Mouse (Mus musculus) thymus, postnatal 36 days (tissue): ENCODE data around the gene Nedd8.

Experiments
- DNase-seq, 2 experiments: peaks; one replicate each; pipeline ENCODE4 v3.0.0; 2022; ENCODE audit warnings: mixed read lengths in 2 of 2

Gene Nedd8

DNA sequence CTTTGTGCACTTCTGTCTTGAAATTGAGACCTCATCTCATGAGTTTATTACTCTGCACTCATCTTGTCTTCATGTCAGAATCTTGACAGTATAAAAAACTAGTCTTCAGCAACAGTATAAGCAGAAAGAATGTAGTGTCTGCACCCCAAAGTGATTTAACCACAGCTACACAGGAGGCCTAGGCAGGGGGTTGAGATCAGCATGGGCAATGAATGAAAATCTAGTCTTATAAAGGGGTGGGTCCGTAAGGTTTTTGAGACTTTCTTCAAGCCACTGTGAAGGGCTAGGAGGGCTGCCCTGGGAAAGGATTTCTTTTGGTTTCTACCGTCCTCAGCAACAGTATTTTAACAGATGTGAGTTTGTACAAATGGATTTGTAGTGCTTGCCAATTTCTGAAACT, 11.3 kb downstream of the Nedd8 start:
- DNase-seq = no peak

DNA sequence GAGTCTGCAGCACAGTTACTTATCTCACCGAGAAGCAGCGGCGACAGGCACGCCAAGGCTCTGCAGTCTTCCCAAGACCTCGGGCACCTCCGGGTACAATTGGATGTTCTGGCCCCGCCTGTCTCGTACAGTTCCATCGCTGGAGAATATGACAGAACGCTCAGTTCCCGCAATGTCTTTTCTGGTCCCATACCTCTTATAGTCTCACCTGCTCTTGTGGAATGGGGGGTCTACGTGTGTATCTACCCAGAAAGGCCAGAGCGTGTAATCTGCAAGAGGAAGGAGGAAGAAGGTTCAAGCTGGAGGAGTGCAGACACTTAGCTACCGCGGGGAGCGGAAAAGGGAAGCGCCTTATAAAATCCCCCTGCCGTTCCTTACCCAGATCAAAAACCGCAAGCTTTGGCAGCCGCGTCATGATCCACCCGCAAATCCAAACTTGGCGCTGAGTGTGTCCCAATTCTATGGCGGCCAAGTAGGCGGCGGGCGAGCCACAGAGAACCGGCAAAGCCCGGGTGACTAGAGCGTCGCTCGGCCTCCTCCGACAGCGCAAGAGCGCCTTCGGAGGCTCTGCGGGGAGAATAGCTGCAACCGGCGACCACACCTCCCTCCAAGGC, 11.9 kb downstream of the Nedd8 start, which contains the start of gene Mdp1:
TSS of gene Mdp1 (minus strand) at position 549 of the 614 bp plus-strand sequence.
- DNase-seq = peak; percentile 73 to 78

DNA sequence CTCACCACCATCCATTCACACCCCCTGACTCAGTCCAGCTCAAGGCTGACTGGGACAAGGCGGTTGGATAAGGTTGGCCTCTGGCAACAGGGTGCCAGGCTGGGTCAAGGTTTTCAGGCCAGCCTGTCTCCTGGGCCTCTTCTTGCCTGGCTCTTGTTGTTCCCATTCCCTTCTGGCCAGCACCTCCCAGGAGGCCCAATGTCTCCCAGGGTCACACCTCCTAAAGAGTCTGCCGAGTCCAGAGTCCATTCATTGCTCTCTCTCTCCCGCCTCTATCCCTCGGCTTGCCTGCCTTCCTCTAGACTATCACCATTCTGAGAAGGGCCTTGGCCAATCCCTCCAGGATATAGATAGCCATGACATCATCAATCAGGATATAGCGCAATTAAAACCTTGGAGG, 13.9 kb downstream of the Nedd8 start:
- no peak for DNase-seq

DNA sequence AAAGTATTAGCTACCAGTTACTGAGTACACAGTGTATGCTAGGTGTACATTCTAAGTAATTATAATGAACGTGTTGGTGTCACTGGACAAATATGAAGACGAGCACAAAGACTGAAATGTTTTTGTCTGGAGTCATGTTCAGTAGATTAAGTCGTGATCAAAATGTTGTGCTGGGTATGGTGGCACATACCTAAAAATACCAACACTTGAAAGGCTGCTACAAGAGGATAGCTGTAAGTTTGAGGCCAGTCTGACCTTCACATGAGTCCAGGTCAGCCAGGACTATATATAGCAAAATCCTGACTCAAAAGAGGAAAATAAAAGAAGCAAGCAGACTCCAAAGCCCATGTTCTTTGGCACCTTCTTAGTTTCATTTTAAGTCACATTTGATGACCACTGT, 15.0 kb downstream of the Nedd8 start:
- no peak for DNase-seq

DNA sequence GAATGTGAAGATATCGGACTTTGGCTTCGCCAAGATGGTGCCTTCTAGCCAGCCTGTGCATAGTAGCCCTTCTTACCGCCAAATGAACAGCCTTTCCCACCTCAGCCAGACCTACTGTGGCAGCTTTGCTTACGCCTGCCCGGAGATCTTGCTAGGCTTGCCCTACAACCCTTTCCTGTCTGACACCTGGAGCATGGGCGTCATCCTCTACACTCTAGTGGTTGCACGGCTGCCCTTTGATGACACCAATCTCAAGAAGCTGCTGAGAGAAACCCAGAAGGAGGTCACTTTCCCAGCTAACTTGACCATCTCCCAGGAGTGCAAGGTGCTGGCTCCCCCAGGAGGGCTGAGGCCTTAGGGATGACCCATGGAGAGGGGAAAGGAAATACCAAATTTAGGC, 20.4 kb downstream of the Nedd8 start:
- DNase-seq = peak; percentile 32 to 59

DNA sequence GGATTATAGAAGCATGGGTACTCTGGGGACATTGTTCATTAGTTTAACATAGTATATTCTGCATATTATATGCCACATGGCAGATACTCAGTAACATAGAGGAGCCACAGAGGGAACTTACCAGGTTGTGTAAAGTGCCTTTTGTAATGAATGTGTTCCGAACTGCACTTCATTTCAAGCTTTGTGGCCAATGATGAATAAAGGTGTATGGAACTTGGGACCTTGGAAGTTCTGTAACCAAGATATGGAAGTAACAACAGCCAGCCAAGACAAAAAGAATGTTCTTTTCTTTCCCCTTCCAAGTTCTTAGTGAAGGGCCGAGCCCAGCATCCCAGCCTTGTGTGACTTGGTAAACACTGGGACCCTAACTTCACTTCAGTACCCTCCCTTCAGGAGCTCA, 22.0 kb downstream of the Nedd8 start, which contains the start of gene Tssk4:
TSS of gene Tssk4 (plus strand) at position 301 of the 400 bp plus-strand sequence.
- no peak for DNase-seq

DNA sequence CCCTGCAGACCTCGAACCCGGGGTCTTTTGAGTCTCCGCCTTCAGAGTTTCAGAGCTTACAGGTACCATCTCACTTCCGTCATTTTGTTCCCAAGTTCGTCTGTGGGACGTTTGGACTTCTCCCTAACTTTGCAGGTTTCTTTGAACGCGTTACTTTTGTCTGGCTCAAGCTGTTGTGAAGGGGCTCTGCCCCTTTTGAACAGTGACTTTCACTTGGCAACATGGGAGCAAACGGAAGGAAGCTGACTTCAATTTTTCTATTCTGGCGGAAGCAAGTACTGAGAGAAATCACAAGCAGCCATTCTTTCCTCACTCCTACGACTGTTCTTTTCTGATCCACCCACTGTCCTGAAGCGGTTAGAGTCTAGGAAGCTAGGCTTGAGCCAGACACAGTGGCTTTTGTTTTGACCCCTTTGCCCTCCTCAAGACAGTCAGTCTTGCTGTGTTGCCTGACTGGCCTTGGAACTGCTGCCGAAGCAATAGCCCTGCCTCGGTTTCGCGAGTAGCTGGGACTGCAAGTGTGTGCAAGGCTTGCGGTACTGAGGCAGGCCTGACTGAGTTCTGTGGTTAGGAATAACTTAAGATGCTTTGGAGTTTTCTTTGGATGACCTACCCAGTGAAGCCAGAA, 27.5 kb downstream of the Nedd8 start:
- DNase-seq = peak in 1 of 2 experiments; percentile 35

DNA sequence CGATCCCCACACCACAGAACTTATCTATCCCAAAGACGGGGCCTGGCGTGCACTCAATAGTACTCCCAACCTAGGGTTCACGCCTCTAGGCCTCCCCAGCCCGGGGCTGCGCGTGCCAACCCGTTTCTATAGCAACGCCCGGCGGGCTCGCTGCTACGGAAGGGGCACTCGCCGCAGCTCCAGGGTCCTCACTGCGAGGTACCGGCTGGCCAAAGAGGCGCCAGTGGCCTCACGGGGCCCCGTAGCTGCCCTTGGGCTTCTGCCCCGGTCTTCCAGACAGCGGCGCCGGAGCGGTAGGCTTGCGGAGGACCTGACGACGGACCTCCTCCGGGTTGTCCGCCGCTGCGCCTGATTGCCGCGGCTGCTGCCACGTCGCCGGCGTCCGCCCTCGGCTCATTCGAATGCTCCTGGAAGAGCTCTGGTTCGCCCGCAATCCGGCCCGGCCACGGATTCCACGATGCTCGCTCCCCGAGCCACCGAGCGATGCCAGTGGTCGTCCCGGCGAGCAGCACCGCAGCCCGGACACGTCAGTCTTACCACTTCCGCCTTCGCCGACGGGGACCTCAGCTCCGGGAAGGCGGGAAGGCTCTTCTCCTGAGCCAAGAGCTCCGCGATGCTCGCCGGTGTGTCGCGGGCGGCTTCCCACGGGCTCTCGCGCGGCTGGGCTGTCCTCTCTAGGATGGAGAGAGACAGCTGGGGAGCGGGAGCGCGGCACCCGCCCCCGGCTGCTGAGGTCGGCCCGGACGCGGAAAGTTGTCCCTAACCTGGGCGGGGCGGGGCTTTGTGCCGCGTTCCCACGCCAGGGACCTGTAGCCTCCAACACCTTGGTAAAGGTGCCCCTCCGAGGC, 28.6 kb downstream of the Nedd8 start, which contains the start of gene Tm9sf1:
TSS of gene Tm9sf1 (minus strand) at position 747 of the 848 bp plus-strand sequence.
- peak; percentile 81 to 86 for DNase-seq

DNA sequence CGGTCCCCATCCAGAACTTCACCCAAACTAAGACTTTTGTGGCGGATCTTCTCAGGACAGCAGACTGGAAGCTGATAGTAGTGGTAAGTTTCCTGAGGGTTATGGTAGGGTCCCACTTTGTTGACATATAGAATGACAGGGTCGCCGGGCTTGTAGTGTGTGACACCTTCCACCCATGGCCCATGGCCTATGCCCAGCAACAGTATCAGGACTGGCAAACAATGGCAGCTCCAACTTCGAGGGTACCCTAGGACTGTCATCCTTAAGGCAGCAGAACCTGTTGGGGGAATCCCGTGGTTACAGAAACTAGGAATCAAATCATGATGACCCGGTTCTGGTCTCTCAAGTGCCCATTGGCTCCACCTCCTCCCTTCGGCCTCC, 29.3 kb downstream of the Nedd8 start:
- no peak for DNase-seq

DNA sequence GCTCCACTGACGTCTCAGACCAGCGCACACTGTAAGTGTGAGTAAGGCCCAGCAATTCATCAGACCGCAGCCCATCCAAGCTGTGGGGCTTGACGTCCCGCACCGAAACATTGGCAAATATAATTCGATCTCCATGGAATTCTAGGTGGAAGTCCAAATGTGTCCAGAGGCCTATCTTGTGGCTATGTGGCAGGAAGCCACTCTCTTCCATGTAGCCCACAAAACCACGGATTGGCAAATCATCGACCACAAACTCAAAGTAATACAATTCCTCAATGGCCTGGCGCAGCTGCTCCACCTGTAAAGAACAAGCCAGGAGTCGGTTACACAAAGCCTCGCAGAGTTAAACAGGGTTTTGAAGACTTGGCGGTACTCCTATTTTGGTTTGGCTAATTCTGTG, 30.6 kb downstream of the Nedd8 start:
- DNase-seq = no peak

DNA sequence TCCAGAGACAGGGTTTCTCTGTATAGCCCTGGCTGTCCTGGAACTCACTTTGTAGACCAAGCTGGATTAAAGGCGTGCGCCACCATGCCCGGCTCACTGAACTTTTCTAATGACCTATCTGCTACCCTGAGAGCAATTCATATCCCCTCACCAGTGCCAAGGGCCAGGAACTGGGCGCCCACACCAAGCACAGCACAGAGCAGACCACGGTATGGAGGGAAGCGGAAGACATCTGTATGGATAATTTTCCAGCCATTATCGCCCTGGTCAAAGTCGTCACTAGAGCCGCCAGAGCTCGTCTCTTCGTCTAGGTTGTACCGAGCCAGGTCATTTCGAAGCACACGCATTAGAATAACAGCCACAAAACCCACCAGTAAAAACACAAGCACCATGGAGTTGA, 31.1 kb downstream of the Nedd8 start:
- no peak for DNase-seq

DNA sequence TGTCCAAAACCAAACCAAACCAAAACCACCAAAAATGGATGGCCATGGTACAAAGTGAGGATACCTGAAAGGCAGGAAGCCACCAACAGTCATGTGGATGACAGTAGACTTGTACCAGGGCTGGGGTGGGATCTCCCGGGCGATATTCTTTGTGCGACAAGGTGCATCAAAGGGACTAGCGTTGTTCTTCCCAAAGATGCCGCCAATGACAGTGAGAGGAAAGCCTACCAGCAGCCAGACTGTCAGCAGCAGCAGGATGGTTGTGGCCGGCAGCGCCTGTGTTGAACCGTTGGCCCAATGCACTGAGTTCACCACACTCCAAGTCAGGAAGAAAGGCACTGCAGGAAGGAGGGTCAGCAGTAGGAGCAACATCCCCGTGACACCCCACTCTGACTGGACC, 34.1 kb downstream of the Nedd8 start, which contains the start of gene Gm49378:
TSS of gene Gm49378 (minus strand) at position 101 of the 400 bp plus-strand sequence.
- DNase-seq = no peak

DNA sequence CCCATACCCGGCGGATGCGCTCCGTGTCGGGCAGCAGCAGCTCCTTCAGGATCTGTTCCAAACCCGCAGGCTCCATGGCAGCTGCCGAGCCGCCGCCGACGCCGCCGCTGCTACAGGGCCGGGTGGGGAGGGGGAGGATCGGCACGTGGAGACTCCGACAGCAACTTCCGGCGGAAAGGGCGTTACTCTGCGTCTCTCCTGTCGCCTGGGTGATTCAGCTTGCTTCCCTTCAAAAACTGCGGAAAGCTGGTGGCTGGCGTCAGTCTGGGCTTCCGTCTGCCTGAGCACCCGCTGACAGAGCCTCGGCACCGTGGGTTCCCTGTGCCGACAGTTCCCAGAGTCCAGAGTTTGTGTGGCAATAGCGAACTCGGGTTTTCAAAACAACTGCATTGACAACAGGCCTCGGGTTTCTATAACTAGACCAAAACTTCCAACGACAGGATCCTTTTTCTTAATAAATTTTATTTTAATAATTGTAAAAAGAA, 36.4 kb downstream of the Nedd8 start, which contains the start of gene Ipo4:
TSS of gene Ipo4 (minus strand) at position 435 of the 485 bp plus-strand sequence.
- peak; percentile 83 to 89 for DNase-seq

DNA sequence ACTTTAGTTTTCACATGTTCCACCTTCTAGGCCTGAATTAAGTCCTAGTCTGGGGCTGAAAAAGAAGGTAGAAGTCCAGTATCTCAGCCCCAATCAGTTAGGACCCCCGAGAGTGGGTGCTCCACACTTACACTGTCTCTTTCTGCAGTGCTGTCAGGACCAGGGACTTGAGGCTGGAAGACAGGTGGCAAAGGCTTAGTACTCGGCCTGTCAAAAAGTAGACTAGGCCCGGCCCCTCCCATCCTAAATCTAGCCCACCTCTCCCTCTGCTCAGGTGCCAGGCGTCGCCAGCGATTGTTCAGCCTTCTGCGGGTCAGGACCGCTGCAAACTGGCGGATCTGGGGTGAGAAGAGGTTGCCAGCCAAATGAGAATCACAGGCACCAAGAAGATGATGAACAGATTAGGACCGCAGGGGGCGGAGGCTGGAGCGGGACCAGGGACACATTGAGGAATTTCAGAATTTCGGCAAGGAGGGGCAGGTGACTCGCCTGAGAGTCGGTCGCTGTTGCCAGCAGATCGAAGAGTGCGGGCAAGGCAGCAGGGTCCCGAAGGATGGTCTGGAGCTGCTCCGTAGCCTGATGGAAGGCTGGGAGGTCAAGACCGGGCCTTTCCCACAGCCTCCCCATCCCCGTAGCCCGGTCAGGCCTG, 36.9 kb downstream of the Nedd8 start:
- DNase-seq = no peak

DNA sequence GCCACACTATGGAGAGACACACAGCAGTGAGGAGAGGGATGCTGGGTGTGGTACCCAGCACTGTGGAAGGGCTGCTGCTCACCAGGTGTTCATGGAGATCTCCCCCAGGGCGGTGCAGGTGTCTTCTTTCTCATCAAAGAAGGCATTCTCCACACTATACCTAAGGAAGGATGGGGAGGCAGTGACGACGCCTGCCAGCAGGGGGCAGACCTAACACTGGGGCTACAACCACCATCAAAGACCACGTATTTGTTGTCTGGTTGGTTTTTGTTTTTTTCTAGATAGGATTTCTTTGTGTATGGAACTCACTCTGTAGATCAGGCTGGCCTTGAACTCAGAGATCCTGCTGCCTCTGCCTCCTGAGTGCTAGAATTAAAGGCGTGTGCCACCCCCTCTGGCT, 42.6 kb downstream of the Nedd8 start:
- peak; percentile 76 to 81 for DNase-seq

DNA sequence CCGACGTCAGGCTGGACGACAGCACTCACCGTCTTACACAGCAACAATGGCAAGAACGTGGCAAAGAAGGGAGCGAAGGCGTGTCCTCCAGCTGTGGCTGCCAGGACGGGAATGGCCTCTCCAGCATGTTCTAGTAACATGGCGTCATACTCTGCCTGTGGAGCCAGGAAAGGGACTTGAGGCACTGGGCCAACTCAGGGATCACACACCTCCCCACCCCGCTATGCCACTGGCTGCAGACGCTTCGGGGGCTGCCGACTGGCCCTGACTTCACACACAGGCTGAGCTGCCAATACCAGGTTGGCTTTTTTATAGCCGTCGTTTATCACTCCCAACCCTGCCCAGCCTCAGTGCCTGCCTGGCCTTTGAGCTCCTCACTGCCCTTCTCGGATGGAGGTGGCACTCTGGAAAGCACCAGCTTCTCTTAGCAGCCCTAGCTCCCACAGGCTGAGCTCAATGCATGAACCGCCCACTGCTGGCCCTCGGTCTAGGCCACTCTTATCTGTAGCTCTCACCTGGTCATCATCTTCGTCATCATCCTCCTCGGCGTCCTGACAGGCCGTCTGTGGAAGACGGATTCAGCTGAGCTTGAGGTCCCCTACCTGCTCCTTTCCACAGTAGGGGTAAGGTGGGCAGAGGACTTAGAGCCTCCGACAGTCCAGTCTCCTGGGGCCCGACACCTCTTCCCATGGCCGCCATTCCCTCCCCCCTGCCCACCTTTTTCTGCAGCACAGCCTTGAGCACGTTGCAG, 43.7 kb downstream of the Nedd8 start:
- DNase-seq = no peak

DNA sequence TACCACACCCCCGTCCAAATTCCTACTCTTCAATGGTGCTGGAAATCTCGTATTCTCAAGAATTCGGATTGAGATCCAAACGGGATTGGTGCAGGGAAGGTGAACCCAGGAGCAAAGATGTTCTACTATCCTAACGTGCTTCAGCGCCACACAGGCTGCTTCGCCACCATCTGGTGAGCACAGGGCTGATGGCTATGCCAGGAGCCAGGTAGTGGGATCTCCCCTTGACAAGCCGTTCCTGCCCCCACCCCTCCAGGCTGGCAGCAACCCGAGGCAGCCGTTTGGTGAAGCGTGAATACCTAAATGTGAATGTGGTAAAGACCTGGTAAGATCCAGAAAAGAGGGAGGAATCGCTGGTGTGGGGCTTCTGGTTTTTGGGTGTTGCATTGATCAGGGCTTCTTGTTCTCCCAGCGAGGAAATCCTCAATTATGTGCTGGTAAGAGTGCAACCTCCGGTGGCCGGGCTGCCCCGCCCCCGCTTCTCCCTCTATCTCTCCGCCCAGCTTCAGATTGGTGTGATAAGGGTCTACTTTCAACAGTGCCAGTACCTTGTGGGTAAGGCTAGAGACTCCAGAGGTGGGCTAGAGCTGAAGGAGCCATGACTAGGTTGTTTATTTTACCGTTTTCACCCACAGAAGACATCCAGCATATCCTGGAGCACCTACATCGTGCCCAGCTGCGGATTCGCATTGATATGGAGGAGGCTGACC, 53.3 kb downstream of the Nedd8 start:
- DNase-seq = no peak

DNA sequence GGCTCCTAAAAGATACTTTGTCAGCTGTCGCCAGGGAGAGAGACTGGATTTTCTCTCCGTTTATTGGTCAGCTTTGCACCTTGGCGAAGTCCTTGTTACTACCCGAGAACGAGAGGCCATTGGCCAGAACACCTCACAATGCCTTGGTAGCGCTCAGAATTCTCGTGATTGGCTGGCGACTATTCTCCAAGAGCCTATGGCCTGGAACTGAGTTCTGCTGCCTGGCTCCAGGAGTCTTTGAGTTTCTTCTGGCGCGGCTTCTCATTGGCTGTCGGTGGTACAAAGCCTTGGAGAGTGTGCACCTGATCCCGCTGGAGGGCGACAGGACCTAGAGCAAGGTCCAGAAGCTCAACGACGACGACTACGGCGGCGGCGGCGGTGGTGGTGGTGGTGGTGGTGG, 54.1 kb downstream of the Nedd8 start, which contains the start of gene Rec8:
TSS of gene Rec8 (plus strand) at position 216 of the 400 bp plus-strand sequence.
- no peak for DNase-seq

DNA sequence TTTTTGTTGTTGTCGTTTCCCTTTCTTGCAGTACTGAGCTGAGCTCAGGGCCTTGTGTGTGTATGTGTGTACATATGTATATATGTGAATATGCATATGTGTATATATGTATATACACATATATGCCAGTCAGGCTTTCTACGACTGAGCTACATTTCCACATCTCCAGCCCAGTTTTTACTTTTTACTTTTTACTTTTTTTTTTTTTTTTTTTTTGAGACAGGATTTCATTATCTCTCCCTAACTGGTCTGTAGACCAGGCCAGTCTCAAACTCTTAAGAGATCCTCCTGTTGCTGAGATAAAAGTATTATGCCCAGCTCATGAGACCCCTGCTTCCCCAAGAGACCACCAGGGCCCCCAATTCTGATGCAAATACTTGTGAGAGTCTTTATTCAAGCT, 55.1 kb downstream of the Nedd8 start:
- no peak for DNase-seq

DNA sequence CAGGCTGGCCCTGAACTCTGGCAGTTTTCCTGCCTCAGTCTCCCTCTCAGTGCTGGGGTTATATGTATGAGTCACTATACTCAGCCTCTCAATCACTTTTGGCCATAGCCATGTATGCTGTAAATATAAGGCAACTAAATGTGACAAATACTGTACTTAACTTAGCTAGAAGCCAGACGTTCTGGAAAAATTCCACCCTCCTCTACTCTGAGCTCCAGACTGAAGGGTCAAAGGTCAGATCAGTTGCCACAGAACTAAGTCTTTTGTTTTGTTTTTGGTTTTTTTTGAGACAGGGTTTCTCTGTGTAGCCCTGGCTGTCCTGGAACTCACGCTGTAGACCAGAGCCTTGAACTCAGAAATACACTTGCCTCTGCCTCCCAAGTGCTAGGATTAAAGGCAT, 56.0 kb downstream of the Nedd8 start:
- DNase-seq = no peak

DNA sequence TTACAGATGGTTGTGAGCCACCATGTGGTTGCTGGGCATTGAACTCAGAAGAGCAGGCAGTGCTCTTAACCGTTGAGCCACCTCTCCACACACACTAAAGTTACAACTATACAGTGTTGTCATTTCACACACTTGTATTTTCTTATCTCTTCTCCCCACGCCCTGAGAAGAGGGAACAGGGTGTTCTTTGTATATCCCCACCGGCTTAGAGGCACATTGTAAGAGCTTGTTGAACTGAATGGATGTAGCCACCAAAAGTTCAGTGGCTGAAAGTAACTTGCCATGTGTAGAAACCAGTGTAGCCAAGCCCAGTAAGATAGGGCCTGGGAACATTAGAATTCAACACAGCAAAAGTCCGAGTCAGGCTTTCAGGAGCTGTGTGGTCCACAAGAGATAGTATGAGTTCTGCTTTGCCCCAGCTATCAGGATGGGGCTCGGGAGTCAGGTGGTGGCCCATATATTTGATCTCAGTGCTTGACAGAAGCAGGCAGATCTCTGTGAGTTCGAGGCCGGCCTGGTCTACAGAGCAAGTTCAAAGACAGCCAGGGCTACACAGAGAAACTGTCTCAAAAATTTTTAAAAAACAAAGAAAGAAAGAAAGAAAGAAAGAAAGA, 57.3 kb downstream of the Nedd8 start:
- DNase-seq = no peak
